Mouse (Mus musculus) lung, postnatal 0 days (tissue): ENCODE data around the gene Xntrpc.

Experiments
- CTCF ChIP-seq: IDR thresholded peaks from 2 replicates; pipeline ENCODE4 v1.5.1; 2016; ENCODE audit warnings: antibody characterized with exemption, mild to moderate bottlenecking
- EP300 ChIP-seq: IDR thresholded peaks from 2 replicates; pipeline ENCODE4 v1.6.1; 2016; ENCODE audit warnings: antibody characterized with exemption, mild to moderate bottlenecking, control low read depth

GRCm38 (mm10) chr7:102064655-102065045 lies 863 bp upstream of the Xntrpc start:
- TF ChIP-seq CTCF (no peak), EP300 (no peak)
